Mouse (Mus musculus): ENCODE data around the gene Zan. TPM values are rescaled to one million over a fixed set of nuclear protein-coding genes. Genes with fewer than 3 reads are reported as not detected.

Gene Zan
- polyA plus RNA-seq, 1 experiment: 0.83 TPM

- no peak for DNase-seq
- H3K4me1 ChIP-seq (ENCODE audit: control insufficient read depth, insufficient read depth, low read length): no peaks in the 10 kb centered on the region
- TF ChIP-seq POLR2A (IDR thresholded peaks at IDR 0.05; ENCODE audit: borderline replicate concordance, extremely low read depth, low read depth, low read length): no peak
- TF ChIP-seq CTCF (IDR thresholded peaks at IDR 0.05; ENCODE audit: insufficient read depth, low read length): no peak
- H3K4me3 ChIP-seq (replicated peaks; ENCODE audit: extremely low read depth, low read depth, low read length): no peak overlapping the region
- 80% methylated on average over 7 of the region's 7 CpGs for WGBS
Observed at GRCm38 (mm10) chr5:137330910-137331309, 146.0 kb downstream of the Zan start.

Other genes with a start within 250 kb of the Zan start
- gene Ache, start 189.5 kb downstream of the Zan start, polyA plus RNA-seq (2012; rRNA removed): 2.0 and 3.3 TPM in 2 replicates
- 7.0 and 7.1 TPM in 2 replicates for gene Ufsp1, start 182.4 kb downstream of the Zan start, polyA plus RNA-seq (2012; rRNA removed)
- gene Srrt, start 169.4 kb downstream of the Zan start, polyA plus RNA-seq (2012; rRNA removed): 107 and 136 TPM in 2 replicates
- gene Trip6, start 162.7 kb downstream of the Zan start, polyA plus RNA-seq (2012; rRNA removed): 52.6 and 55.2 TPM in 2 replicates
- 22.5 and 24.1 TPM in 2 replicates for gene Slc12a9, start 143.5 kb downstream of the Zan start, polyA plus RNA-seq (2012; rRNA removed)
- gene Ephb4, start 127.0 kb downstream of the Zan start, polyA plus RNA-seq (2012; rRNA removed): 105 and 123 TPM in 2 replicates
- 28.4 and 32.4 TPM in 2 replicates for gene Pop7, start 25.5 kb upstream of the Zan start, polyA plus RNA-seq (2012; rRNA removed)
- gene Gigyf1, start 41.5 kb upstream of the Zan start, polyA plus RNA-seq (2012; rRNA removed): 37.0 and 45.3 TPM in 2 replicates
- gene Epo, start 56.2 kb upstream of the Zan start, polyA plus RNA-seq (2012; rRNA removed): not detected in 2 replicates
- 1,063 and 1,258 TPM in 2 replicates for gene Gnb2, start 56.4 kb upstream of the Zan start, polyA plus RNA-seq (2012; rRNA removed)
- 0.07 TPM in 1 of 2 replicates, not detected in the other for gene Actl6b, start 76.5 kb upstream of the Zan start, polyA plus RNA-seq (2012; rRNA removed)
- 0.54 and 0.69 TPM in 2 replicates for gene Tfr2, start 92.8 kb upstream of the Zan start, polyA plus RNA-seq (2012; rRNA removed)
- gene Mospd3, start 124.0 kb upstream of the Zan start, polyA plus RNA-seq (2012; rRNA removed): 89.1 and 103 TPM in 2 replicates
- 280 and 290 TPM in 2 replicates for gene Pcolce, start 136.7 kb upstream of the Zan start, polyA plus RNA-seq (2012; rRNA removed)
- gene Fbxo24, start 151.9 kb upstream of the Zan start, polyA plus RNA-seq (2012; rRNA removed): 0.89 and 1.0 TPM in 2 replicates
- gene Lrch4, start 152.1 kb upstream of the Zan start, polyA plus RNA-seq (2012; rRNA removed): 79.4 and 105 TPM in 2 replicates
- gene Gm20605, start 152.1 kb upstream of the Zan start, polyA plus RNA-seq (2012; rRNA removed): 63.8 and 65.2 TPM in 2 replicates
- gene Sap25, start 164.3 kb upstream of the Zan start, polyA plus RNA-seq (2012; rRNA removed): 150 and 162 TPM in 2 replicates
- 3.6 and 4.4 TPM in 2 replicates for gene Irs3, start 168.7 kb upstream of the Zan start, polyA plus RNA-seq (2012; rRNA removed)
- gene Agfg2, start 207.7 kb upstream of the Zan start, polyA plus RNA-seq (2012; rRNA removed): 22.4 and 24.3 TPM in 2 replicates

Data from lung, adult 2 months (tissue).